Mouse (Mus musculus) heart, embryonic 10.5 days (tissue): ENCODE data around the gene Snx27. TPM values are rescaled to one million over a fixed set of nuclear protein-coding genes. Genes with fewer than 3 reads are reported as not detected.

Experiments
- DNase-seq: peaks from one replicate; pipeline ENCODE4 v3.0.0-alpha.2; 2017; ENCODE audit warnings: low spot score
- H3K27ac ChIP-seq: fragments of 300-500 bp; sonication (generic); 2 replicates; pipeline ENCODE4 v1.5.1; 2016; ENCODE audit warnings: mild to moderate bottlenecking
- H3K27me3 ChIP-seq: fragments of 300-500 bp; sonication (generic); 2 replicates; pipeline ENCODE4 v1.6.1; 2016; ENCODE audit warnings: mild to moderate bottlenecking; ENCODE audit not compliant: poor library complexity, insufficient read depth, severe bottlenecking
- H3K36me3 ChIP-seq: fragments of 300-500 bp; sonication (generic); 2 replicates; pipeline ENCODE4 v1.6.1; 2016; ENCODE audit warnings: mild to moderate bottlenecking, moderate library complexity
- H3K4me1 ChIP-seq: fragments of 300-500 bp; sonication (generic); 2 replicates; pipeline ENCODE4 v1.6.1; 2016; ENCODE audit warnings: mild to moderate bottlenecking
- H3K4me3 ChIP-seq: fragments of 300-500 bp; sonication (generic); 2 replicates; pipeline ENCODE4 v1.5.1; 2016; ENCODE audit warnings: mild to moderate bottlenecking, moderate library complexity
- H3K9me3 ChIP-seq: fragments of 300-500 bp; sonication (generic); 2 replicates; pipeline ENCODE4 v1.6.1; 2016; ENCODE audit warnings: mild to moderate bottlenecking, moderate library complexity
- WGBS: fragments of 180-500 bp; shearing (Covaris S2); methylation state at CpG from one replicate; pipeline ENCODE4 v1.1.7; 2016; 5-methylcytosine and 5-hydroxymethylcytosine counted together
- polyA plus RNA-seq: library from polyadenylated mRNA; unstranded; fragments of >200 nt; fragmentation: Nextera tagmentation; extraction: Ambion mirVana; gene quantifications from 2 replicates; pipeline ENCODE4 v1.2.1, GENCODE M21; 2016

Gene Snx27
- polyA plus RNA-seq = 32.2 and 41.3 TPM in 2 replicates

GRCm38 (mm10) chr3:94582456-94582891 is at the start of gene Snx27:
TSS of gene Snx27 (minus strand) at chr3:94582716.
- DNase-seq = peak; percentile 98
- Histone ChIP-seq H3K9me3 (no peaks in the 10 kb centered on the region), H3K4me1 (peaks cover 13% of the 10 kb centered on the region), H3K36me3 (no peaks in the 10 kb centered on the region), H3K4me3 (peak within 1 kb of the TSS; percentile 95), H3K27me3 (no peaks in the 10 kb centered on the region), H3K27ac (peak within 1 kb of the TSS; percentile 96)
- whole genome bisulfite sequencing = under 1% methylated on average over 37 of the region's 42 CpGs

- WGBS = 76% methylated on average over 3 of the region's 3 CpGs
- Histone ChIP-seq H3K4me1 (no peaks in the 10 kb centered on the region), H3K9me3 (no peaks in the 10 kb centered on the region), H3K27me3 (no peaks in the 10 kb centered on the region), H3K4me3 (no peak overlapping the region), H3K27ac (no peak overlapping the region), H3K36me3 (peaks cover 4% of the 10 kb centered on the region; the same call in 1 of the 2 replicates)
- no peak for DNase-seq
Measured at GRCm38 (mm10) chr3:94629876-94630275, 47.4 kb upstream of the Snx27 start.

GRCm38 (mm10) chr3:94628712-94629111 is 46.2 kb upstream of the Snx27 start:
- Histone ChIP-seq H3K9me3 (no peaks in the 10 kb centered on the region), H3K4me1 (peaks cover 9% of the 10 kb centered on the region), H3K36me3 (peaks cover 4% of the 10 kb centered on the region; the same call in 1 of the 2 replicates), H3K27me3 (no peaks in the 10 kb centered on the region), H3K4me3 (no peak overlapping the region), H3K27ac (no peak overlapping the region)
- WGBS = 87% methylated on average over 5 of the region's 5 CpGs
- DNase-seq = no peak

DNA sequence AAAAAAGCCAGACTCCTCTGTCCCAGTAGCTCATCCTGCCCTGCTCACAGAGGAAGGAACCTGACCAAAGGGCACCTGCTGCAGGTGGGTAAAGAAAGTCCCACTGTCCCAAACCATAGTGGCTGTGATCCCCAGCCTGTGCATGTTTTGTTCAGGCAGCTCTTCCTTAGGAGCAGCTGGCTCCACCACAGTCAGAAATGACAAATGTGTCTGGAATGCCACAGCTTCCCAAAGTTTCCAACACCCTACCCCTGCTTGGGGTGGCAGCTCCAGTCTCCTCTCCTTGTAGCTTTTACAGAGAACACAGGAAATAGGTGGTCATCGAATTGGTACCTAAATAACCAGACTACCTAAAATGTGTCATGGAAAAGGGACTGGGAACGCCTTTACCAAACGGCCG is 41.8 kb upstream of the Snx27 start:
- H3K9me3 ChIP-seq = no peaks in the 10 kb centered on the region
- no peak for DNase-seq
- H3K4me1 ChIP-seq = peaks cover 38% of the 10 kb centered on the region
- no peak overlapping the region for H3K4me3 ChIP-seq
- no peaks in the 10 kb centered on the region for H3K27me3 ChIP-seq
- H3K36me3 ChIP-seq = peaks cover 22% of the 10 kb centered on the region; the same call in 1 of the 2 replicates
- 85% methylated on average over 4 of the region's 4 CpGs for WGBS
- H3K27ac ChIP-seq = no peak overlapping the region

DNA sequence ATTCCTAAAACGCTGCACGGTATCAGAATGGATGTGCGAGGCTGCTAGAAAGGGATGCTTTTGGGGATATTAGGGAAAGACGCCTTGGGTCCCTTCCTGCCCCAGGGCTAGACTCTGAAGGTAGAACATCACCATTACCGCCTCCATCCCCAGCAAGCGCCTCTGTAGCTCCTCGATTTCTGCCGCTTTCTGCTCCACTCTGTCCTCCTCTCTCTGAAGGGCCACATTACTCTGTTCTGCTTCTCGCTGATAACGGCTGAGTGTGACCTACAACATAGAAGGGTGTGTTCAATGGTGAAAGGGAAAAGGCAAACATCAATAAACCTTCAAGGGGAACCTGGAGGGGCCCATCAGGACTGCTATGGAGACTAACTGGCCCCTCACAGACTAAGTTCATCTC is 40.0 kb upstream of the Snx27 start:
- Histone ChIP-seq H3K4me1 (peaks cover 40% of the 10 kb centered on the region), H3K27ac (peak overlapping the region; percentile 71), H3K36me3 (peaks cover 18% of the 10 kb centered on the region; the same call in 1 of the 2 replicates), H3K9me3 (no peaks in the 10 kb centered on the region), H3K27me3 (no peaks in the 10 kb centered on the region), H3K4me3 (no peak overlapping the region)
- DNase-seq = peak; percentile 83
- WGBS = 73% methylated on average over 10 of the region's 10 CpGs

- Histone ChIP-seq H3K9me3 (no peaks in the 10 kb centered on the region), H3K27ac (peak overlapping the region; percentile 71), H3K4me1 (peaks cover 40% of the 10 kb centered on the region), H3K27me3 (no peaks in the 10 kb centered on the region), H3K4me3 (no peak overlapping the region), H3K36me3 (peaks cover 18% of the 10 kb centered on the region; the same call in 1 of the 2 replicates)
- DNase-seq = peak; percentile 79
- WGBS = 67% methylated on average over 11 of the region's 11 CpGs
Measured at GRCm38 (mm10) chr3:94621740-94622507, 39.4 kb upstream of the Snx27 start.

- peaks cover 15% of the 10 kb centered on the region; the same call in 1 of the 2 replicates for H3K36me3 ChIP-seq
- 66% methylated on average over 4 of the region's 4 CpGs for WGBS
- no peak overlapping the region for H3K27ac ChIP-seq
- no peak overlapping the region for H3K4me3 ChIP-seq
- DNase-seq = no peak
- no peaks in the 10 kb centered on the region for H3K27me3 ChIP-seq
- no peaks in the 10 kb centered on the region for H3K9me3 ChIP-seq
- peaks cover 29% of the 10 kb centered on the region for H3K4me1 ChIP-seq
Measured at GRCm38 (mm10) chr3:94616717-94617116, 34.2 kb upstream of the Snx27 start.

DNA sequence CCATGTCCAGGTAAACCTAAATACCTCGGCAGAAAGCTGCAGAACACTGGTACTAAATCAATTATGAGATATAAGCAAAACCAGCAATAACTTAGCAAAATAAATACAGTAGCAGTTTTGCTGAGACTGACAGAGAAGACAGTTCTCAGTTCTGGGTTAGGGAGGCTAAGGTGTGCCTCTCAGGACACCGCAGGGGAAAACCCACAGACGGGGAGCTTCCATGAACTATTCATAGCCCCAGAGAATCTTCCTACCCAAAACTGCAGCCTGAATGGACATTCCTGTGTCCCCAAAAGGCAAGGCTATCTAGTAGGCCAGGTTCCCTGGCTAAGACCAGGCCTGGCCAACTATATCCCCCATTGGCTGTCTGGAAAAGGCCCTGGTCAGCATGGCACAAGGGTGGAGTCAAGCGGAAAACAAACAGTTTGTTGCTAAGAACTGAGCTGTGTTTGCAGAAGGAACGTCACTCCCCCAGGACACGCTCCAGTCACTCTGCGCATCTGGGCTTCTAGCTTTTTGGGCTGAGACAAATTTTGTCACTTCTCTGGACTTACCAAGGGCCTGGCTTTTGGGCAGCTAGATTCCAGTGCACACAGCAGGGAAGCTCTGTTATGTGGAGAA is 30.9 kb upstream of the Snx27 start:
- H3K36me3 ChIP-seq = no peaks in the 10 kb centered on the region; the same call in 1 of the 2 replicates
- H3K27me3 ChIP-seq = no peaks in the 10 kb centered on the region
- H3K4me3 ChIP-seq = no peak overlapping the region
- no peaks in the 10 kb centered on the region for H3K9me3 ChIP-seq
- WGBS = 55% methylated on average over 7 of the region's 7 CpGs
- H3K4me1 ChIP-seq = peaks cover 22% of the 10 kb centered on the region
- DNase-seq = no peak
- peak overlapping the region; percentile 11; the same call in 1 of the 2 replicates for H3K27ac ChIP-seq

- Histone ChIP-seq H3K27ac (no peak overlapping the region), H3K9me3 (no peaks in the 10 kb centered on the region), H3K27me3 (no peaks in the 10 kb centered on the region), H3K36me3 (no peaks in the 10 kb centered on the region; the same call in 1 of the 2 replicates), H3K4me3 (no peak overlapping the region), H3K4me1 (peaks cover 22% of the 10 kb centered on the region)
- no peak for DNase-seq
- 85% methylated on average over 1 of the region's 1 CpGs for WGBS
Measured at GRCm38 (mm10) chr3:94612274-94612673, 29.8 kb upstream of the Snx27 start.

DNA sequence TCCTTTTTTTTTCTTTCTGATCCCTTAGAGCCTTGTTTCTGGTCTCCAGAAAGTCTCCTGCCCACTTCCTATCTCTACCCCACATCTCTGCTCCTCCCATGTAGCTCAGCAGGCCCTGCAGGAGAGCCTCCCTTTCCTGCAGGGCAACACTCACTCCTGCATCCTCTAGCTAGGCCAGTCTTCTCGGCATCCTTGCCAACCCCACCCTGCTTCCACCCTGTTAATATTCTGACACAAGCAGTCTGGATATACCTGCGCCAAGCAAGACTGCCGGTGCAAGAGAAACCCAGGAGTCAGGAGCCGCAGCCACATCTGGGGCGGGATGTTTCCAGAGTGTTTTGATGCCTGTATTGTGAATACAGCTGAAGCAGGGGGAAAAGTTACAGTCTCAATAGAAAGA is 29.3 kb upstream of the Snx27 start:
- Histone ChIP-seq H3K27ac (no peak overlapping the region), H3K36me3 (no peaks in the 10 kb centered on the region; the same call in 1 of the 2 replicates), H3K27me3 (no peaks in the 10 kb centered on the region), H3K4me1 (peaks cover 22% of the 10 kb centered on the region), H3K9me3 (no peaks in the 10 kb centered on the region), H3K4me3 (no peak overlapping the region)
- DNase-seq = no peak
- WGBS = 67% methylated on average over 5 of the region's 5 CpGs

DNA sequence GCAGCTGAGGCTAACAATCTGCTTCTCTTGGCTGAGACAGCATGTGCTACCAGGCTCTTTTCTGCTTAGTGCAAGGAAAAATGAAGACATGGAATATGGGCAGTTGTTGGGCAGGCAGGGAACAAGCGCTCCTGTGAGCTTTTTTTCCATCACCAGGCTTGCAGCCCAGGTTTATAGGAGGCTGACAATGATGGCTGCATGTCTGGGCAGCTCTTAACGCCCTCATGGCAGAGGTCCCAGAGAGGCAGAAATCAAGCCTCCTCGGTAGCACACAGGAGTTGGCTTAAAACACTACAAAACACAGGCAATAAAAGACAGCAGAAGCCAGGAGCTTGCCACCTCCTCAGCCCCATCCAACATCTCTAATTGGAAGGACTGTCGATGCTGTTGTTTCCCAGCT is 28.8 kb upstream of the Snx27 start:
- no peak overlapping the region for H3K27ac ChIP-seq

DNA sequence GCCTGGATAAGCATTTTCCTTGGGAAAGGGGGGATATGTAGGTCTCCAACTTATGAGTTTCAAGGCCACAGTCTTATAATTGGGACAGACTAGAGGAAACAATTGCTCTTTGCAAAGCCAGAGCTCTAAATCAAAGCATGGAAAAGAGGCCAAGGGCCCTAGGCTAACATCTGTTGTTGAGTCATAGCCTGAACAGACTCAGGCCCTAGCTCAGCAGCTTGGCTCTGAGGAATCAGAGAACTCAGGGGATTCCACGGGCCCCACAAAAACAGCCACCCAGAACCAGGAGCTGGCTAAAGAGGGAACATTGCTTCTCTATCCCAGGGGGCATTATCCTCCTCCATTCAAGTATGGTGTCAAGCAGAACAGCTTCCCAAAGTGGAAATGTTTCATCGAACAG is 28.1 kb upstream of the Snx27 start:
- Histone ChIP-seq H3K4me1 (peaks cover 22% of the 10 kb centered on the region), H3K36me3 (no peaks in the 10 kb centered on the region; the same call in 1 of the 2 replicates), H3K4me3 (no peak overlapping the region), H3K27ac (no peak overlapping the region), H3K9me3 (no peaks in the 10 kb centered on the region), H3K27me3 (no peaks in the 10 kb centered on the region)
- WGBS = 83% methylated on average over 2 of the region's 2 CpGs
- peak; percentile 59 for DNase-seq

More for the DNA sequence above, 28.8 kb upstream of the Snx27 start:
- Histone ChIP-seq H3K4me1 (peaks cover 22% of the 10 kb centered on the region), H3K36me3 (no peaks in the 10 kb centered on the region; the same call in 1 of the 2 replicates), H3K4me3 (no peak overlapping the region), H3K27me3 (no peaks in the 10 kb centered on the region), H3K9me3 (no peaks in the 10 kb centered on the region)
- 62% methylated on average over 4 of the region's 4 CpGs for WGBS
- DNase-seq = no peak

DNA sequence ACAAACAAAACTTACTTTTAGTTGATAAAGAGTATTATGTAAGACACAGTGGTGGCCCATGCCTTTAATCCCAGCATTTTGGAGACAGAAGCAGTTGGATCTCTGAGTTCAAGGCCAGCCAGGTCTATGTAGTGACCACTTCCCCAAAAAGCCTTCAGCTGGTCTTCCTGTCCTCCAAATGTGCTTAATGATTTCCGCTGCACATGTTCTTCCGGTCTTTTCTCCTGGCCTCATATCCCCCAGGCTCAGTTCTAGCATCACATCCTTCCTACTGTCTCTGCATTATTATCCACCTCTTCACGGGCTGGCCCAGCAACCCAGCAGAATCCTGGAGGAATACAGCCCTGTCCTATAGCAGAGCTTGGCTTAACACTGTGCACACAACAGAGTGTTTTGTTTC is 27.1 kb upstream of the Snx27 start:
- Histone ChIP-seq H3K27ac (no peak overlapping the region), H3K27me3 (no peaks in the 10 kb centered on the region), H3K4me3 (no peak overlapping the region), H3K4me1 (peaks cover 22% of the 10 kb centered on the region), H3K9me3 (no peaks in the 10 kb centered on the region), H3K36me3 (no peaks in the 10 kb centered on the region)
- DNase-seq = no peak
- WGBS = 92% methylated on average over 3 of the region's 3 CpGs
